Mouse (Mus musculus): ENCODE results near the gene Fam126a.

Fam126a gene

GRCm38 (mm10) chr5:23992876-23993552 is 37.5 kb downstream of the Fam126a start:
- DNase-seq (ENCODE audit: low spot score in 2 of 2): no peak

GRCm38 (mm10) chr5:23990001-23990400 is 40.5 kb downstream of the Fam126a start:
- DNase-seq (ENCODE audit: low spot score in 2 of 2): no peak

- no peak for DNase-seq (ENCODE audit: low spot score in 2 of 2)
These were observed 42.7 kb downstream of the Fam126a start for GRCm38 (mm10) chr5:23987792-23988191.

GRCm38 (mm10) chr5:23982081-23982480 is 48.4 kb downstream of the Fam126a start:
- DNase-seq (ENCODE audit: low spot score in 2 of 2): no peak

GRCm38 (mm10) chr5:23978516-23978915 is 52.0 kb downstream of the Fam126a start:
- DNase-seq (ENCODE audit: low spot score in 2 of 2): no peak

- DNase-seq (ENCODE audit: low spot score in 2 of 2): no peak
These were observed 55.4 kb downstream of the Fam126a start for GRCm38 (mm10) chr5:23974994-23975575.

- no peak for DNase-seq (ENCODE audit: low spot score in 2 of 2)
These were observed 62.8 kb downstream of the Fam126a start for GRCm38 (mm10) chr5:23967705-23968104.

GRCm38 (mm10) chr5:23964599-23965165 is 65.8 kb downstream of the Fam126a start:
- DNase-seq (ENCODE audit: low spot score in 2 of 2): no peak

GRCm38 (mm10) chr5:23953047-23953446 is 77.4 kb downstream of the Fam126a start:
- no peak for DNase-seq (ENCODE audit: low spot score in 2 of 2)

- no peak for DNase-seq (ENCODE audit: low spot score in 2 of 2)
These were observed 82.4 kb downstream of the Fam126a start for GRCm38 (mm10) chr5:23948071-23948470.

GRCm38 (mm10) chr5:23945056-23945455 is 85.4 kb downstream of the Fam126a start:
- no peak for DNase-seq (ENCODE audit: low spot score in 2 of 2)

GRCm38 (mm10) chr5:23943534-23943933 is 87.0 kb downstream of the Fam126a start:
- no peak for DNase-seq (ENCODE audit: low spot score in 2 of 2)

- DNase-seq (ENCODE audit: low spot score in 2 of 2): no peak
These were observed 106.9 kb downstream of the Fam126a start for GRCm38 (mm10) chr5:23923481-23924165.

- no peak for DNase-seq (ENCODE audit: low spot score in 2 of 2)
These were observed 107.8 kb downstream of the Fam126a start for GRCm38 (mm10) chr5:23922516-23923291.

GRCm38 (mm10) chr5:23921316-23921715 is 109.2 kb downstream of the Fam126a start:
- no peak for DNase-seq (ENCODE audit: low spot score in 2 of 2)

- DNase-seq (ENCODE audit: low spot score in 2 of 2): no peak
These were observed 110.4 kb downstream of the Fam126a start for GRCm38 (mm10) chr5:23919892-23920731.

- DNase-seq (ENCODE audit: low spot score in 2 of 2): no peak
These were observed 113.2 kb downstream of the Fam126a start for GRCm38 (mm10) chr5:23917301-23917700.

- no peak for DNase-seq (ENCODE audit: low spot score in 2 of 2)
These were observed 118.9 kb downstream of the Fam126a start for GRCm38 (mm10) chr5:23911556-23911955.

- no peak for DNase-seq (ENCODE audit: low spot score in 2 of 2)
These were observed 121.2 kb downstream of the Fam126a start for GRCm38 (mm10) chr5:23909256-23909655.

GRCm38 (mm10) chr5:23908486-23909090 is 121.9 kb downstream of the Fam126a start:
- DNase-seq (ENCODE audit: low spot score in 2 of 2): no peak

- DNase-seq (ENCODE audit: low spot score in 2 of 2): no peak
These were observed 128.3 kb downstream of the Fam126a start for GRCm38 (mm10) chr5:23902221-23902620.

Data from natural killer cell, adult 2 months (primary cell).